12 mouse cellular contexts compared by ENCODE assay signal in the genomic region with DNA sequence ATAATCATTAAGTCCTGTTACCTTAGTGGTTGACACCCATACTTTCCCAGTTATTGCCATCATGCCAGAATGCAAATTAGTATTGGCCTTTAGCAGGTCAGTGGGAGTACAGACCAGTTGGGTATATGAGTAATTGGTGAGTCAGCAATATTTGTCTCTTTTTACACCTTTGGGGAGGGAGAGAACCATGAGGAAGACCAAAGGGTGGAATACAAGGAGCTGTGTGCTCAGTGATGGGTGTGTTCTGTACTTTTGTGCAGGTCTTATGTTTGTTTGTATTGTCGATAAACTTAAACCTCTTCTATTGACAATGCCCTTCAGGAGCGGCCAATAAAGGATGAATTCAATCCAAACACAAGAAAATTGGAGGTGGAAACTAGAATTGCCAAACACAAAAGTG.
"Had no signal": no experiment of that assay in that cellular context is flagged by ENCODE, and none has a peak within 500 bp of the region (broad histone marks: within the 10 kb centered on the region; RNA-seq: fewer than 3 reads in every experiment).

No protein-coding gene starts in this region.

- H3K4me2 ChIP-seq: limb, embryonic 15.5 days; liver, embryonic 13.5 days; midbrain, embryonic 13.5 days had no signal

- H3K4me3 ChIP-seq: limb, embryonic 15.5 days; liver, embryonic 13.5 days; midbrain, embryonic 13.5 days had no signal

- H3K27me3 ChIP-seq: limb, embryonic 15.5 days; liver, embryonic 13.5 days; midbrain, embryonic 13.5 days had no signal

- H3K9ac ChIP-seq: limb, embryonic 15.5 days; liver, embryonic 13.5 days; midbrain, embryonic 13.5 days had no signal

- H3K36me3 ChIP-seq: limb, embryonic 15.5 days; midbrain, embryonic 13.5 days had no signal

- ATAC-seq: inflammation-experienced regulatory T-cells, adult 6 months; midbrain, embryonic 13.5 days had no signal

- DNase-seq: kidney, adult 2 months; kidney, postnatal 25 days; layer of hippocampus, adult 9-11 months; layer of hippocampus, postnatal 36 days; liver, embryonic 13.5 days; lung, adult 18-20 months; right cerebral cortex, postnatal 14 days; thymus, adult 18-20 months; thymus, postnatal 14 days had no signal

- H3K9me3 ChIP-seq: limb, embryonic 15.5 days; liver, embryonic 13.5 days; midbrain, embryonic 13.5 days had no signal

- H3K27ac ChIP-seq: limb, embryonic 15.5 days; liver, embryonic 13.5 days; midbrain, embryonic 13.5 days had no signal
